ENCODE assay signal across 9 mouse cellular contexts in genomic region chrX:8732907-8733306, GRCm38 (mm10). TPM values are rescaled to one million over a fixed set of nuclear protein-coding genes. Genes with fewer than 3 reads are reported as not detected.
DNase-seq lines count a peak whose midpoint lies in the region.
"Had no signal": no experiment of that assay in that cellular context is flagged by ENCODE, and none has a peak within 500 bp of the region (broad histone marks: within the 10 kb centered on the region; RNA-seq: fewer than 3 reads in every experiment).

No protein-coding gene starts in this region.

- intact Hi-C loops in gastrocnemius, postnatal 14 days (cut with DNase I; ENCODE audit: low total_unique reads): no loop called here

- peak; percentile 1 for DNase-seq in gastrocnemius, postnatal 10 days
- no peak for DNase-seq in gastrocnemius, postnatal 14 days
- peak; percentile 44 for DNase-seq in right cerebral cortex, adult 18-20 months
- no peak for DNase-seq in right cerebral cortex, postnatal 36 days (ENCODE audit: low spot score in 2 of 2)
- peak; percentile 3 for DNase-seq in cerebellum, adult 9-11 months
- peak; percentile 9 to 70 for DNase-seq in layer of hippocampus, adult 18-20 months (ENCODE audit: low spot score in 2 of 2)
- DNase-seq in right cerebral cortex, postnatal 14 days: peak; percentile 45
- DNase-seq in B cell, adult 2 months: no peak

RNA-seq across cellular contexts. Expression of gene Ssx9, which starts 15.3 kb away (rescaled TPM):
- total RNA-seq in gastrocnemius, postnatal 10 days (2021): not detected
- total RNA-seq in gastrocnemius, postnatal 14 days (2021): not detected
- not detected for total RNA-seq in layer of hippocampus, adult 18-20 months (2021)
- total RNA-seq: adrenal gland, adult 18-20 months had no signal

RNA-seq across cellular contexts. Expression of gene Ssxb8, which starts 42.3 kb away (rescaled TPM):
- not detected for total RNA-seq in gastrocnemius, postnatal 10 days (2021)
- not detected for total RNA-seq in gastrocnemius, postnatal 14 days (2021)
- not detected for total RNA-seq in layer of hippocampus, adult 18-20 months (2021)
- total RNA-seq: adrenal gland, adult 18-20 months had no signal

Comparison
In these comparisons a context has a peak if more than half of its experiments do, and no peak if none do; other contexts are left out.
1. DNase-seq: peak in gastrocnemius, postnatal 10 days (single experiment), right cerebral cortex, adult 18-20 months (single experiment), cerebellum, adult 9-11 months (single experiment), layer of hippocampus, adult 18-20 months (2 of 2) and right cerebral cortex, postnatal 14 days (single experiment); none in gastrocnemius, postnatal 14 days (single experiment), right cerebral cortex, postnatal 36 days (0 of 2) and B cell, adult 2 months (0 of 2).